Mouse (Mus musculus): ENCODE results near the gene A530016L24Rik. TPM values are rescaled to one million over a fixed set of nuclear protein-coding genes. Genes with fewer than 3 reads are reported as not detected.

A530016L24Rik gene
- 1 to 10 TPM; 1.9 to 2.7 TPM for total RNA-seq (2021)
- long read RNA-seq, experiment 1, partial matches to known transcripts = 0 of 1 reads
- long read RNA-seq, experiment 1, other reads (novel, unspliced or antisense) = 0 of 1 reads
- long read RNA-seq, experiment 2, partial matches to known transcripts = 0 of 5 reads
- long read RNA-seq, experiment 2, other reads (novel, unspliced or antisense) = 1 of 5 reads

GRCm38 (mm10) chr12:112489134-112489533, at the start of gene A530016L24Rik:
Gene A530016L24Rik, plus strand, starts transcription at chr12:112489448.
- DNase-seq (ENCODE audit: low spot score) = no peak

GRCm38 (mm10) chr12:112439993-112440392, 49.3 kb upstream of the A530016L24Rik start:
- DNase-seq (ENCODE audit: low spot score) = no peak

DNA sequence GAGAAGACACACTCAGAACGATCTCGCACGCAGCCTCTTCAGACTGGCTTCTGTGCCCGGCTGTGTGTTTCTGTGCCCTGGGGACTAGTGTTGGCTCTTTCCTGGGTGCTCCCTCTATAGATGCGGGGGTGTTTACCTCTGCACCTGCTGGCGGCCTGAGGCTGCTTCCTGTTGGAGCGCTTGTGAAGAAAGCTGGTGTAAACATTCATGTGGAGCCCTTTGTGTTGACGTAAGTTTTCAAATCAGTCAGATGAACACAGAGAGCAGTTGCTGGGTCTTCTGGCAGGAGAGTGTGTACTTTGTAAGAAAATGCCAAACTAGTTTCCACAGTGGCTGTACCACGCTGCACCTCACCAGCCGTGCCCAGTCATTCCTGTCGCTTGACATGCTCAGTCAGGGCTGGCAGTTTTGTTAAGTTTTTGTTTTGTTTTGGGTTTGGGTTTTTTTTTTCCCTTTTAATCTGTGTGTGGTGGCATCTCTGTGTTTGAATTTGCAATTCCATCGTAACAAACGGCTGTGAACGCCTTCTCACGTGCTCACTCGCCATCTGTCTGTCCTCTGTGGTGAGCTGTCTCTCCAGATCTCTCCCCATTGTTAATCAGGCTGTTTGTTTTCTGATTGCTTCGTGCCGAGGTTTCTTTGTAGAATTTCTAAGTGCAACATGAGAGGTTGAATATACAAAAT, 40.0 kb upstream of the A530016L24Rik start:
- no peak for DNase-seq (ENCODE audit: low spot score)

DNA sequence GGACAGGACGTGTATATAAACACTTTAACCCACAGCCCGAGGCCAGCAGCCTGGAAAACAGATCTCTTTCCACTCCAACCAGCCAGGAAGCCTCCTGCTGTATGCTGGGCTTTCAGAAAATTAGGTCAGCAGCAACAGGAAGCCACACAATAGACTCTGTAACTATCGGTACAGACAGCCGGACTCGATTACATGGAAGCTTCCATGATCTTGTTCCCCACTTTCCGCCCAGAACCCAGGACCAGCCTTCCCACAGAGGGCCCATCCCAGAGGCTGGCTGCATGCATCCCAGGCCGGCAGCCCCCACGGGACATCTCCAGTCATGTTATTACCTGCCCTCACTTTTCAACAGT, 39.4 kb upstream of the A530016L24Rik start:
- DNase-seq (ENCODE audit: low spot score) = no peak

- no peak for DNase-seq (ENCODE audit: low spot score)
These were observed 38.4 kb upstream of the A530016L24Rik start for GRCm38 (mm10) chr12:112450883-112451282.

DNA sequence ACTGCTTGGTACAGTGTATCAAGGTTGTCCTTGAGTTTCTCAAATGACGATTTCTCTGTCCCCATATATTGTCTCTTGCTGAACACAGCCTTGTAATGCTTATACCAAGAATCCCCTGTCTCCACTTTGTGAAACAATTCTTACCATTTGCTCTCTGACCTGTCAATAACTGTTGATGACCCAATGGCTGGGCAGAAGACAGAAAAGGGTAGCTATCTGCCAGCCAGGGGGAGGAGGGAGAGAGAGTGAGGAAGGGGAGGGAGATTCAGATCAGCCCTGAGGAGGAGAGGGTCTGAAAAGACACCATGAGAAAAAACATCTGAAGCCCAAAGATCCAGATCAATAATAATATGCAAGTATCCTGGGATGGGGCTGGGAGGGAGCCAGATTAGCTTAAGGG, 37.9 kb upstream of the A530016L24Rik start:
- DNase-seq (ENCODE audit: low spot score) = no peak

GRCm38 (mm10) chr12:112451826-112452225, 37.4 kb upstream of the A530016L24Rik start:
- DNase-seq (ENCODE audit: low spot score) = no peak

GRCm38 (mm10) chr12:112456144-112456713, 33.0 kb upstream of the A530016L24Rik start:
- no peak for DNase-seq (ENCODE audit: low spot score)

GRCm38 (mm10) chr12:112457839-112458238, 31.4 kb upstream of the A530016L24Rik start:
- DNase-seq (ENCODE audit: low spot score) = no peak

GRCm38 (mm10) chr12:112462423-112462822, 26.8 kb upstream of the A530016L24Rik start:
- no peak for DNase-seq (ENCODE audit: low spot score)

DNA sequence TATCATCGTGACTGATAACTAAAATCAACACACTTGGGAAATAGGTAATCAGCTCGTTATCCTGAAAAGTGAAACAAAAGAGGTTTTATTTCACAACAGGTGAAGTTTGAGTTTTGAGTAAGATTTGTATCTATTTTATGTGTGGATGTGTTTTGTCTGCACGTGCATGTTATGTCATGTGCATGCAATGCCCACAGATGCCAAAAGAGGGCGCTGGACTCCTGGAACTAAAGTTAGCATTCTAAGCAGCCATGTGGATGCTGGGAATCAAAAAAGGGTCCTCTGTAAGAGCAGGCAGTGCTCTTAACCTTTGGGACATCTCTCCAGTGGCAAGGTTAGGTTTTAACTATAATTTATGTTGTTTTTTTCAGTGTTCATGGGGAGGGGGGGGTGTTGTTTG, 26.0 kb upstream of the A530016L24Rik start:
- DNase-seq (ENCODE audit: low spot score) = no peak

GRCm38 (mm10) chr12:112463750-112464444, 25.4 kb upstream of the A530016L24Rik start:
- DNase-seq (ENCODE audit: low spot score) = no peak

- DNase-seq (ENCODE audit: low spot score) = no peak
These were observed 24.7 kb upstream of the A530016L24Rik start for GRCm38 (mm10) chr12:112464516-112464915.

DNA sequence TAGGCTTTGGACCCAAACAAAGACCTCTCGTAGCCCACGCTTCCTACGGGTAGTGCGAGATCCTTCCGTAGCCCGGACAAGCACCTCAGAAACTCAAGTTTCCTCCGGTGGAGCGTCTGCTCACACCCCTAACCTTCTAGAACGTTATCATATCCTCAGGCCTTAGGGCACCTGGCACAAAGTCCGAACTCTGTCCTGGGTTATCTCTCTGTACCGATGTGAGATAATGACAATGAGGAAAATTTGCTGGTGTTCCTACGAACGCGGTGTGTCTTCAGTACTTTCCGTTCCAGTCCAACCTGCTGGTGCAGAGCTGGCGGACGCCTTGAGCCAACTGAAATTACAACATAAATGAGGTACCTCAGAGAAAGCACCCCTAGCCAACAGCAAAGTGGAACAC, 23.3 kb upstream of the A530016L24Rik start:
- no peak for DNase-seq (ENCODE audit: low spot score)

GRCm38 (mm10) chr12:112467387-112467786, 21.9 kb upstream of the A530016L24Rik start:
- DNase-seq (ENCODE audit: low spot score) = no peak

DNA sequence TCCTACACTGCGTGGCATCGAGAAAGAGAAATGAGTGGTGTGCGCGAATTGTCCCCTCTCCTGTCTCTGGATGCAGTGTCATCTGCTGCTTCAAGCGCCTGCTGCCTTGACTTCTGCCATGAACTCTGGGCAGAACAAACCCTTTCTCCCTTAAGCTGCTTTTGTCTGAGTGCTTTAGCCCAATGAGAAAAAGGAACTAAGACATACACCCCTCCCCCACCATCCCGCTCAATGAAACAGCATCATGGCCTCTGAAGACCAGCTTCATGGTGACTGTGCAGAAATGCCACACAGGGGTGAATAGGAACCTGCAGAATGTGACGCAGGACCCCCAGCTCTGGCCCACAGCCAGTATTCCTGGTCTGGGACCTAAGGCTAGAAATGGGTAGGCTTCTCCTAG, 19.9 kb upstream of the A530016L24Rik start:
- DNase-seq (ENCODE audit: low spot score) = no peak

- no peak for DNase-seq (ENCODE audit: low spot score)
These were observed 19.0 kb upstream of the A530016L24Rik start for GRCm38 (mm10) chr12:112470216-112470615.

- peak; percentile 85 for DNase-seq (ENCODE audit: low spot score)
These were observed 15.5 kb upstream of the A530016L24Rik start for GRCm38 (mm10) chr12:112473777-112474176.

DNA sequence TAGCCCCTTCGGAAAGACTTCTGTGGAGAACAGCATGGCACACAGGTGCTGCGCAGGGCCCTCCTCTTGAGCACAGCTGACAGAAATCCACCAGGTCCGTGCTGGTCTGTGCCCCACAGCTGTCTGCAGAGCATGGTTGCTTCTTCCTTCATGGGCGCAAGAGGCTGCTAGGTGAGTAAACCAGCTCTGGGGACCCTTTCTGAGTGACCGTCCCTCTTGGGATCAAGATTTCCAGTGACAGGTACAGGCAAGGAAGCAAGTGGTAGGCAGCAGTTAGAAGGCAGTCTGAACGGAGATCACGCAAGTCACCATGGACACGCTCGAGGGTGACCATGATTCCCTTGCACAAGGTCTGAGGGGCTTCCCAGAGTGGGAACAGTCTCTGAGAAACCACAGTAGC, 287 bp downstream of the A530016L24Rik start:
- DNase-seq (ENCODE audit: low spot score) = no peak

GRCm38 (mm10) chr12:112490444-112490939, 1.2 kb downstream of the A530016L24Rik start:
- DNase-seq (ENCODE audit: low spot score) = peak; percentile 38

- no peak for DNase-seq (ENCODE audit: low spot score)
These were observed 6.9 kb downstream of the A530016L24Rik start for GRCm38 (mm10) chr12:112496136-112496535.

GRCm38 (mm10) chr12:112497731-112498130, 8.5 kb downstream of the A530016L24Rik start:
- no peak for DNase-seq (ENCODE audit: low spot score)
